Mouse (Mus musculus) stomach, embryonic 15.5 days (tissue): Measurements from ENCODE around the gene Olfr699. TPM values are rescaled to one million over a fixed set of nuclear protein-coding genes. Genes with fewer than 3 reads are reported as not detected.

ENCODE experiments used
- polyA plus RNA-seq: library from polyadenylated mRNA; unstranded; fragments of >200 nt; fragmentation: Nextera tagmentation; extraction: Ambion mirVana; gene quantifications from 2 replicates; pipeline ENCODE4 v1.2.1, GENCODE M21; 2015

Olfr699 gene
- polyA plus RNA-seq, 1 experiment from 2014 or later, result not detected

Other genes with a start within 250 kb of the Olfr699 start
- gene Olfr693, start 112.6 kb downstream of the Olfr699 start, polyA plus RNA-seq, result not detected in 2 replicates
- gene Olfr694, start 101.4 kb downstream of the Olfr699 start, polyA plus RNA-seq, result not detected in 2 replicates
- gene Olfr695, start 76.8 kb downstream of the Olfr699 start, polyA plus RNA-seq, result not detected in 2 replicates
- gene Olfr697, start 50.8 kb downstream of the Olfr699 start, polyA plus RNA-seq, result not detected in 2 replicates
- not detected in 2 replicates for gene Olfr698, start 37.8 kb downstream of the Olfr699 start, polyA plus RNA-seq
- not detected in 2 replicates for gene Olfr700, start 15.6 kb upstream of the Olfr699 start, polyA plus RNA-seq
- gene Olfr701, start 20.9 kb upstream of the Olfr699 start, polyA plus RNA-seq, result not detected in 2 replicates
- not detected in 2 replicates for gene Olfr702, start 40.7 kb upstream of the Olfr699 start, polyA plus RNA-seq
- not detected in 2 replicates for gene Olfr703, start 50.2 kb upstream of the Olfr699 start, polyA plus RNA-seq
- not detected in 2 replicates for gene Olfr704, start 70.0 kb upstream of the Olfr699 start, polyA plus RNA-seq
- not detected in 2 replicates for gene Olfr705, start 83.7 kb upstream of the Olfr699 start, polyA plus RNA-seq
- gene Olfr706, start 95.0 kb upstream of the Olfr699 start, polyA plus RNA-seq, result not detected in 2 replicates
- not detected in 2 replicates for gene Olfr707, start 108.0 kb upstream of the Olfr699 start, polyA plus RNA-seq
- not detected in 2 replicates for gene Olfr1532-ps1, start 114.8 kb upstream of the Olfr699 start, polyA plus RNA-seq
- not detected in 2 replicates for gene Olfr709-ps1, start 139.0 kb upstream of the Olfr699 start, polyA plus RNA-seq
- gene Olfr710, start 155.1 kb upstream of the Olfr699 start, polyA plus RNA-seq, result not detected in 2 replicates
- not detected in 2 replicates for gene Olfr6, start 170.7 kb upstream of the Olfr699 start, polyA plus RNA-seq
- gene Olfr711, start 182.3 kb upstream of the Olfr699 start, polyA plus RNA-seq, result not detected in 2 replicates
- gene Olfr2, start 212.9 kb upstream of the Olfr699 start, polyA plus RNA-seq, result not detected in 2 replicates
- not detected in 2 replicates for gene Olfr713, start 238.0 kb upstream of the Olfr699 start, polyA plus RNA-seq